Mouse (Mus musculus) regulatory T cell (primary cell): ENCODE results near the gene Ebp.

Experiments
- in situ Hi-C: fragments of 300-600 bp; cut with MboI, MseI; formaldehyde crosslinking; loops from one replicate; pipeline ENCODE4 v1.15.1; 2025; ENCODE audit warnings: high pct_unique_total_duplicates

The Ebp gene

DNA sequence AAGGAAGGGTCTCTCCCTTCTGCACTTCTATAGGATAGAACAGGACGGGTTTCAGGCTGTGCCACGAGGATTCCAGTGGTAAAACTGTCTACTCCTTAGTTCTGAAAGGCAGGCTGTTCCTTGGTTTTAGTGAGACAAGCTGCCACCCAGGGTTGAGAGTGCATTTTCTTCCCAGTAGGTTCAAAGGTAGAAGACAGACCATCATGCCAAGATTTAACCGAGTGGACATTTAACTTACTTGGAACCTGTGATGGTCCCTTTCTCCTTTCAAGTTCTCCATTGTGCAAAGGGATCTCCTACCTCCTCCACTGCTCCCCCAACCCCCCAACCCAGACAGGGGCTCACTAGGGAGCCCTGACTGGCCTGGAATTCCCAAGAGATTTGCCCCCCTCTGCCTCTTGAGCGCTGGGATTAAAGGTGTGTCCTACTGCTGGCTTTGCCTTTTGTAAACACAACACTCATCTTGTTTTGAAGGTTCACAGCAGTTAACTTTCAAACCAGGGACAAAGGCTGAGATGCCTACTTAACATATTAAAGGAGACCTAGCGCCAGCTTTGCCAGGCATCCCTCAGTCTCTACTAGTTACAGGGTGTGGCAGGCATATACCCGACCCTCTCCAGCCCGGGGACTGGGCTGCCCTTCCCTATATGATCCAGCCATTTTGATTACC lies 10.3 kb downstream of the Ebp start:
- in situ Hi-C loops: no loop called here

DNA sequence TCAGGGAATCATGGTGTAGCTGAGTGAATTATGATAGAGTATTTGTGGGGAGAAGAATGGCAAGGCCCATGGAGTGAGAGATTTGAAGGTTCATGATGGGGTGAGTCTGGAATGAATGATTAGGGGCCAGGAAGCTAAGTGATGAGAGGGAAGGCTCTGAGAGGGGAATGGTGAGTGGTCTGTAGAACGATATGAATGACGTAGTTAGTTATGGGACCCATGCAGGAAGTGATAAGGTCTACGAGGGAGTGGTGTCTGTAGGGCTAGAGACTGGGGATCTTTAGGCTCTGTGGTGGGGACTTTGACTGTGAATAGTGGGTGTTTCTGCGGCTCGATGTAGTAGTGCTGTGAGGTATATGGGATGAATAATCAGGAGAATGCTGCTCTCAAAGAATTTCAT lies 13.7 kb downstream of the Ebp start:
- in situ Hi-C loops: no loop called here

DNA sequence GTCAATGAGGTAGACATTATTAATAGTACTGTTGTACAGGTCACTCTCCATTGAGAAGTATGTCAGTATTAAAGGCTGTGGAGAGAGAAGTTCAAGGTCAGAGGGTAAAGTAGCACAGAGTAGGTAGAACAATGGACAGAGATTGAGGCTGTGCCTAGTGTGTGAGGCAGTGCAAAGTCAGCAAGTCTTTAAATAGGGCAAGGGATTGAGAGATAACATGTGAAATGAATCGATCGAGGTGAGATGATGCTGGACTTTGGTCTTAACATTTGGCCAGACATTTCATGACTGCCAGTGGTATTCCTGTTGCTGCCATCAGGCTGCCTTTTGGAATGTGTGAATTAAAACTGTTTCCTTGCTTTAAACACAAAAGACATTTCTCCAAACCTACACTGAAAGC lies 14.4 kb downstream of the Ebp start:
- in situ Hi-C loops: no loop called here

DNA sequence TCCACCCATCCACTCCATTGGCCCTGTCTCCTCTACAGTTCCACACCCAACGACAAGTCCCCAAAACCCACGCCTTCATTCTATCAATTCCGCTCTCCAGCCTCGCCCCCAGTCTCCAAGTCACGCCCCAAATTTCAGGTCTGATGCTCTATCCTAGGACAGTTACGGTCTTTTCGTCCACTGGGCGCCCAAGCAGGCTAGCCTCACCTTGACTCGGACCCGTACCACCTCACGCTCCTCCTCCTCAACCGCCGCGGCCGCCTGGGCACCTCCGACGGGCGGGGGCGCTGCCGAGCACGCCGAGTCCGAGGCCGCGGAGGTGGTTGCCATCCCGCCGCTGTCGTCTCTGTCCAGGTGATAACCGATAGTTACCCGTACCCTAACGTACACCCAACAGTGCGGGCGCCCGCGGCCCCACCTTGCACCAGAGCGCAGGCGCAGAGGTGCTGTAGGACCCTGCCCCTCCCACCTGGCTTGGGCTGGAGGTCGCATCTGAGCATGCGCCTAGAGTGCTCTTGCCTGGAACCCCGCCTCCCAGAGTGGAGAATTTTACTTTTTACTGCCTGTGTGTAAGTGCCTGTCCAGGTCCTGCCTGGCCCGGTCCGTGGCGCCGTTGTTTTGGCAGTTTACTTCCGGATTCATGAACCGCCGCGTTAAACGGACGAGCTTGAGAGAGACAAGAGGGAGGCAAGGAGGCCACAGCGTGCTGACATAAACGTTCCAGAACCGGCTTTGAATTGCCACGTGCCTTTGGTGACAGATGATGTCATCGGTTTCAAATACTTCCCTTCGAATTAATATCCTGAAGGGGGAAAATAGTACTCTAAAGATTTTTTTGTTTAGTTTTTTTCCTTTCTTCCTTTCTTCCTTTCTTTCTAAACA lies 17.6 kb downstream of the Ebp start, which contains the start of gene Tbc1d25:
Tbc1d25 (minus strand) TSS at position 678 of the 882 bp plus-strand sequence.
- in situ Hi-C loops: no loop called here

DNA sequence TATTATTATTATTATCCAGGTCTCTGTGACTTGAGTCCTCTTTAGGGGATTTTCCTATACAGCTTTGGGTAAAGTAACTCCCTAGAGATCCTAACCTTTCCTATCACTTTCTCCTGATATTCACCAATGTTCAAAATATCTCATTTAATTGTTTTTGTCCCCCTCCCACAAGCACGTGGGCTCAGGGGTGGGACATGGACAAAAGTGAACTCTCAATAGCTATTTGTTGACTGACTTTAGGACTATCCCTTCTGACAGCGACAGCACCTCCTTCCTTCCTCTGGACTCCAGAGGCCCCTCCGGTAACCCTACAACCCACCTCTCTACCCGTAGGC lies 18.2 kb downstream of the Ebp start:
- in situ Hi-C loops: no loop called here

DNA sequence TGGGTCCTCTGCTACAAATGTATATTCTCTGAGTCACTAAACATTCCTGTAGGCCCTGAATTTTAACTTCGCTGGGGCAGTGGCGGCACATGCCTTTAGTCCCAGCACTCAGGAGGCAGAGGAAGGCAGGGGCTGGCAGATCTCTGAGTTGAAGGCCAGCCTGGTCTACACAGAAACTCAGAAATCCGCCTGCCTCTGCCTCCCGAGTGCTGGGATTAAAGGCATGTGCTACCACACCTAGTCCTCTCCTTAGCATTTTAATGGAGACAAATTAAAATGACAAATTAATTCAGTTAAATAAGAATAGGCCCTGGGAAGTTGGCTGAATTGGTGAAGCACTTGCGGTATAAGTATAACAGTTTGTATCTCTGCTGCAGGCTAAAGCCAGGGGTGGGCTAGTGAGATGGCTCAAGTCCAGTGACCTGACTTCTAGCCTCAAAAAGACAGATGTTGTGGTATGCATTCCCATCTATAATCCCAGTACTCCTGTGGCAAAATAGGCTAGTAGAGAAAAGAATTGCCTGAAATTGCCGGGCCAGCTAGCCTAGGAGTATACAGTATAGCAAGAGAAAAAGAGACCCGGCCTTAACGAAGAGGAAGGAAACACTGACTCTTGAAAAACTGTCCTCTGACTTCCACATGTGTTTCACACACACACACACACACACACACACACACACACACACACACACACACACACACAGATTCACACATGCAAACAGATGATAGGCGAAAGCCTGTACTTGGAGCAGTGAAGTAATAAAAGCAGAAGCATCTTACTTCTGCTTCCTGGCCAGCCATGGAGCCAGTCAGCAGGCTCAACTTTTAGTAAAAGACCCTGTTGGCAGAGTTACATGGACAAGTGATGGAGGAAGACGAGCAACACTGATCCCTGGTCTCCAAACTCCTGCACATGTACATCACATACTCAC lies 25.3 kb downstream of the Ebp start:
- in situ Hi-C loops: no loop called here

DNA sequence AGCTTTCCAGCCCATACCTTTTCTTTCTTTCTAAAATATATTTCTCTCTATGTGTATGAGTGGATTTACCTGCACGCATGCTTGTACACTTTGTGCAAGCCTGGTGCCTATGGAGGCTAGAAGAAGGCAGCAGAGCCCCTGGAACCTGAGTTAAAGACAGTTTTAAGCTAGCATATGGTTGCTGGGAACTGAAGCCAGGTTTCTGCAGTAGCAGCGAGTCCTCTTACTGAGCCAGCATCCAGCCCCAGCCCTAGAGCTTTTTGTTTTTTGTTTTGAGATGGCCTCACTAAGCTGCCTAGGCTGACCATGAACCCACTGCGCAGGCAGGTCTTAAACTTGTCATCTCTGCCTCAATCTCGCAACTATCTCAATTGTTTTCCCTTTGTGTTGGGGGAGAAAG lies 28.8 kb downstream of the Ebp start:
- in situ Hi-C loops: no loop called here

DNA sequence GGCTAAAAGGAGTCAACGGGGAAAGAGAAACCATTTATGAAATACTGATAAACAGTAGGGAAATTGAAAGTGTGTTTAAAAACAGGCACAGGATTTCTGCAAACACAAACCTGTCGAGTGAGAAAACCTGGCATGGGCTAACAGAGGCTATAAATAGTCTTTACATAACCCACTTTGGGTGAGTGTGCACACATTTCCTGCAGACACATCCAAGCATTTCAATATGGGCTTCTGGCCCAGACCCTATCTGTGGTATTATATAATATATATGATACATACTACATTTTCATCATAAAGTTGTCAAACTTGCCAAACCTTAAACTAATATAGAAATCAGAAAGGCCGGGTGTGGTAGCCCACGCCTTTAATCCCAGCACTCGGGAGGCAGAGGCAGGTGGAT lies 30.2 kb downstream of the Ebp start:
- in situ Hi-C loops: no loop called here

DNA sequence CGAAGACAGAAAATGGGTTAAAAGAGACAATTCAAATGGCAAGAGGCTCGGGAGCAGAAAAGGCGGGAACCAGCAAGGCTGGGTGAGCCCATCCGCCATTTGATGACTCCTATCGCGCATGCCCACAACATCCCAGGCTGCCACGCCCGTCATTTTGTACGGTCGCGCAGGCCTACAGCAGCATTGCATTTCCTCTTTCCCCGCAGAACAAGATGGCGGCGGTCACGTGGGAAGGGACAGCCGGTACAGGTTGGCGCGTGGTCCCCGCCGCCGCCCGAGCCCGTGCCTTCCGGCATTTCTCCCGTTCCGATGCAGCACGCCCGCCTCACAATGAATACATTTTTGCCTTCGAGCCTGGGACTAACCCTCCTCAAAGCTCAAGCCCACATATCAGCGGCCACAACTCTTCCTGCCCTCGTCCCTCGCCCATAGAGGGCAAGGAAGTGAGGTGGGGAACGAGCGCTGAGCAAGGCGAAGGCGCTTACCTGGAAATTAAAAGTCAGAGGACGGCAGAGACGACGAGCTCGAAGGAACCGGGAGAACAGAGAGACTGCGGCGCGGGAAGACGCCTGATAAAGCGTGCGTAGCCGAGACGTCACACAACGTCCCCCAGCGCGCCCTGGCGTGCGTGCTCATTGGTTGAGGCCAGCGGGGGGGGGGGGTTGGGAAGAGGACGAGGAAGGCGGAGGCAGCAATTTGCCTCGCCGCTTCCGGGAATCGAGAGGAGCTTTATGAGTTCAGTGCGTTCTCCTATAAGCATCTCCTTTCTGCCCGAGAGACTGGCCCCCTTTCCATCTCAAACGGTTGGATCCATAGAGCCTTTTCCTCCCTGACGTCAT lies 47.9 kb downstream of the Ebp start, which contains the start of gene Rbm3:
Rbm3 (minus strand) TSS at position 728 of the 839 bp plus-strand sequence.
- in situ Hi-C loops: no loop called here

DNA sequence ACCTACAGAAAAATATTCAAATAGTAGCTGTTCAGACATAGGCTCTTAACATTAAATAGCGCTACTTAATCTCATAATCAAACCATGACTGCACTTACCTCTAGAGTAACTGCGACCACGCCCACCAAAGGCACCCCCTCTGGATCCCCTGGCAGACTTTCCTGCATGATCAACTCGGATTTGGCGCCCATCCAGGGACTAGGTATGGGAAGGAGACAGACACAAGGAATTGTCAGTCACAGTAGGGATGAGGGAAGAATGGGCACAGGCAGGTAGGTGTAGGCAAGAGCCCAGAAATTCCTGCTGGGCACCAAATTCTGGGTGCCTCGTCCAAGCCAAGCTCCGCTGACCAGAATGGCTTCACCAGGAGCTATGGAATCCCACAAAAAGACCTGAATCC lies 49.6 kb downstream of the Ebp start:
- in situ Hi-C loops: no loop called here

DNA sequence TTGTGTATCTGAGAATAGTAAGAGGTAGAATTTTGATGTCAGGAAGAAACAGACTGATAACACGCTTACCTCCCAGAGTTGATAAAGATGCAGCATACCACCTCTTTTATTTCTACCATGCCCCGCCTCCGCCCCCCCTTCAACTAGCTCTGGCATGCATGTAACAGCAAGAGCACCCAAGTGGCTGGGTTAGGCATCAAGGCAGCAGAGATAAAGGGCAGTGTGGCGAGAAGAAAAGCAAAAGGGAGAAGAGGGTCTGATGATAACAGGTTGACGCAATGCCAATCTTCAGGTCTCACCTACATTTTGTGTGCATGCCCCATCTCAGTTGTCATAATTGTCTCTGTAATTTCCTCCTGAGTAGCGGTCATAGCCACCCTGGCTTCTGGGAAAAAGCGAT lies 50.4 kb downstream of the Ebp start:
- in situ Hi-C loops: no loop called here

DNA sequence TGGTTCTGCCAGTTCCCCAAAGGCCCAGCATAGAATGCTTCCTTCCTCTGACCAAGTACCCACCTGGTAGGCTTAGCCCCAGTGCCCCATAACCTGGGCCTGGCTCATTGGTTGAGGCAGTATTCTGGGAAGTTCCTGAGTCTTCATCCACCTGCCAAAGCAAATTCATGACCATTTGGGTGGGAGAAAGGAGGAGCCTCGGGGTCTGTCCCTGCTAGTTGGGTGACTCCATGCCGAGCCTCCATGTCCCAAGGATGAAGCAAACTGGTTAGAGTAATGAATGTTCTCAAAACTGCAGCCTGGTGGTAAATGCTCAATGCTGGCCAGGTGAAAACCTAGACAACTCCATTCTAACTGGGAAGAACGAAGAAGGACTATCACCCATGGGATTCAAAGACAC lies 52.3 kb downstream of the Ebp start:
- in situ Hi-C loops: no loop called here

DNA sequence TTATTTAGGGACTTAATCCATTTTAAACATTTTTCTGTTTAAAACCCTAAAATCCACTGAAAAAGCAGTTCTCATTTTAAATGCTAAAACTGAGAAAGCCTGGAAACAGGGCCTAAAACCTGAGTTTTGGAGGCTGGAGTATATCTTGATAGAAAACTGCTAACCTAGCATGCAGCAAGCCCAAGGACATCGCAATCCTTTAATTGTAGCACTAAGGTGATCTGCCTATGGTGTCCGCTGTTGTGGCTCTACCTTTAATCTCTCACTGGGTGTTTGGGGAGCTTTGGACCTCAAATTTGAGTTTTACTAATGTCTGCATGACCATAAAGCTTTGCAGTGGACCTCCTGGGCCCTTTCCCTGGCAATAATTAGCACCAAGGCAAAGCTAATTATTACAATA lies 52.9 kb downstream of the Ebp start:
- in situ Hi-C loops: no loop called here

DNA sequence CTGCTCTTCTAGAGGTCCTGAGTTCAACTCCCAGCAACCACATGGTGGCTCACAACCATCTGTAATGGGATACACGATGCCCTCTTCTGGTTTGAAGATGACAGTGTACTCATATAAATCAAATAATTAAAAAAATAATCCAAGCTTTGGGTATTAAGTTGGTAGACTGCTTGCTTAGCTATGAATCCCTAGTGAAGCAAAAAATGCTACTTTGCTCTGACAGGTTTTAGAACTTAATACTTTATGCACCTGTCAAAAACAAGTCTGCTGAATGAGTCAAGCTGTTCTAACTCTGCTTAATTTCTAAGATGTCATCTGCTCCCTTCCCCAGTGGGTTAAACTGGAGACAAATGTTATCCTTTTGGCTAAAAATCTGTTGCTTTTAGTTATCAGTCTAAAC lies 53.8 kb downstream of the Ebp start:
- in situ Hi-C loops: no loop called here

DNA sequence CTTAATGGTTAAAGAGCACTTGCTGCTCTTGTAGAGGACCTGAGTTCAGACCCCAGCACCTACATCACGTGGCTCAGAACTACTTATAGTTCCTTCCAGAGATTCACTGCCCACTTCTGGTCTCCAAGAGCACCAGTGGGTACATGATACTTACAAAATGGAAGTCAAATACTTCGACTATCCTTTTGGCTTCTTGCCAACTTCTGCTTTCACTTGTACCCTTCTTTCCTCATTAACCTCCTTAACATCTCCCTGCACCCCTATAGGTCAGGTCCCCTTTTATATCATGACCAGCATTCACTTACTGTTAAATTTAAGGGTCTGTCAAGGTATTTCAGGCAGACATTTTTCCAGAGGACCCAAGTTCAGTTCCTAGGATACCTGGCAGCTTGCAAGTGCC lies 57.4 kb downstream of the Ebp start:
- in situ Hi-C loops: no loop called here
